Mouse (Mus musculus) left cerebral cortex, adult 11 months (tissue): ENCODE results near the gene Ndc1.

Experiments
- DNase-seq: peaks from one replicate; pipeline ENCODE4 v3.0.0; 2022; ENCODE audit warnings: low spot score

The Ndc1 gene

GRCm38 (mm10) chr4:107442288-107442687 lies 74.7 kb downstream of the Ndc1 start:
- no peak for DNase-seq

- DNase-seq, result no peak
Observed at GRCm38 (mm10) chr4:107442891-107443483, 75.4 kb downstream of the Ndc1 start.

- DNase-seq, result no peak
Observed at GRCm38 (mm10) chr4:107443621-107444020, 76.0 kb downstream of the Ndc1 start.

GRCm38 (mm10) chr4:107448481-107448880 lies 80.9 kb downstream of the Ndc1 start:
- DNase-seq, result no peak

- DNase-seq, result no peak
Observed at GRCm38 (mm10) chr4:107449519-107449918, 81.9 kb downstream of the Ndc1 start.

GRCm38 (mm10) chr4:107452266-107453015 lies 84.9 kb downstream of the Ndc1 start:
- no peak for DNase-seq

- peak; percentile 73 for DNase-seq
Observed at GRCm38 (mm10) chr4:107453141-107453984, 85.8 kb downstream of the Ndc1 start.

- DNase-seq, result no peak
Observed at GRCm38 (mm10) chr4:107457602-107458001, 90.0 kb downstream of the Ndc1 start.

- DNase-seq, result no peak
Observed at GRCm38 (mm10) chr4:107458907-107459306, 91.3 kb downstream of the Ndc1 start.

GRCm38 (mm10) chr4:107459461-107459860 lies 91.9 kb downstream of the Ndc1 start:
- DNase-seq, result no peak

GRCm38 (mm10) chr4:107460468-107460867 lies 92.9 kb downstream of the Ndc1 start:
- no peak for DNase-seq
